Mouse (Mus musculus) ovary, postnatal 36 days (tissue): Measurements from ENCODE around the gene Tmem38b.

Experiments
- DNase-seq: peaks from one replicate; pipeline ENCODE4 v3.0.0; 2022; ENCODE audit warnings: low spot score, mixed read lengths

Tmem38b gene

DNA sequence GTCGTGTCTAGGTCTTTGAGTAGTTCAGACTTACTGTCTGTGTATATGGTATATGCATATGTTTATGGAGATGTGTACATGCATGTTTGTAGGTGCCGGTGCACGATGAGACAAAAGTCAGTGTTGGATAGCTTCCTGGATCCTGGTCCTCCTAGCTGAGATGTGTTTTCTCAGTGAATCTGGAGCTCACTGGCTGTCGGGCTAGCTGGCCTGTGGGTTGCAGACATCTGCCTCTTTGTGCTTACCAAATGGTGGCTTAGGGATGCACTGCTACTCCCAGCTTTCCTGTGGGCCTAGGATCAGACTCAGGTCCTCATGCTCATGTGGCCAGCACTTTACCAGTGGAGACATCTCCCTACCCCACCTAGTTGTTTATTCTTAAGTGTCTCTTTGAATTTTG lies 4.2 kb downstream of the Tmem38b start:
- no peak for DNase-seq

DNA sequence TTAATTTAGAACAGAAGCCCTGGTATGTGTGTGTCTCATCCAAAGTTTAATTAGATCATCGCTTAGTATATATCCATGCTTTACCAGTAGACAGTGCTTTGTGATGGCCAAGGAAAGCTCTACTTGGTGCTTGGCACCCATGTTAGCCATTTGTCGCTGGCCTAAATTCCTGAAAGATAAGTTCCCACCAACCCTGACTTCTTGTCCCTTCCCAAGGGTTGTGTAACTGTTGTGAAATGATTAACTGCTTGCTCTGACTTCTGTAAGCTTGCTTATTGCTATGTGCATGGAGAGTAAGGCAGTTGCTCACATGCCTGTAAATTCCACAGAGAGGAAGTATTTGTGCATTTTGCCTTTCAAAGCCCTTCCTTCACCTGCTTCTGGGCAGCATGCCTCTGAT lies 4.7 kb downstream of the Tmem38b start:
- no peak for DNase-seq

DNA sequence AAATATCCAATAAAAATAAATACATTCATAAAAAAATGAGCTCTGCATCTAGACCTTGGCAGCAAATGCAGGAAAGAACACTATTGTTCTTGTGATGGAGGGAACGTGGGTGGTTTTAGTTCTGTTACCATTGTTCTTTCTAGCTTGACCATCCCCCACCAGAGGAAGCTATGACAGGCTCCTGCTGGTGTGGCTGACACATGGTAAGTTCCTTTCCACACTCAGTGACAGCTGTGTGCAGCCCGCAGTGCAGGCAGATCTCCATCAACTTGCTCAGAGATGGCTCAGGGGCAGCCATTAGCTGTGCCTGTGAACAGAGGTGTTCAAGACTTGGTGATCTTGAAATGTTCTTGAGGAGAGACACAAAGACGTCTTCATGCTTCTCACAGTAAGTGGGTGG lies 6.5 kb downstream of the Tmem38b start:
- DNase-seq = no peak

DNA sequence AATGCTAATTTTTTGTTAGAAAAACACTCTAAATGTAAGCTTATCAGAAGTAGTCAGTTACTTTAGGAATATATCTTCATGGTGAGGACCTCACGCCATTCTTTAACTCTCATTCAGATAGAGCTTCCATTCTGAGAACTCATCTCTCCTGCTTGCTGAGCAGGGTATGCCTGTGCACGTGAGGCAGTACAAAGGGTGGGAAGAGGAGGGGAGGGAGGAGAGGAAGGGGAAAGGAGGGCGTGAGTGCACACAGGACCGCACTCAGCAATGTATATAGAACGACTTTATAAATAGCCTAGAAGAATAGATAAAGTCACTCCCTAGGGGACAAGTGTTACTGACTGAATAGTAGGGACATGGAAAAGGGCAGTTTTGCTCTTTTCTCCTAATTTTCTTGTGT lies 11.1 kb downstream of the Tmem38b start:
- DNase-seq = no peak

DNA sequence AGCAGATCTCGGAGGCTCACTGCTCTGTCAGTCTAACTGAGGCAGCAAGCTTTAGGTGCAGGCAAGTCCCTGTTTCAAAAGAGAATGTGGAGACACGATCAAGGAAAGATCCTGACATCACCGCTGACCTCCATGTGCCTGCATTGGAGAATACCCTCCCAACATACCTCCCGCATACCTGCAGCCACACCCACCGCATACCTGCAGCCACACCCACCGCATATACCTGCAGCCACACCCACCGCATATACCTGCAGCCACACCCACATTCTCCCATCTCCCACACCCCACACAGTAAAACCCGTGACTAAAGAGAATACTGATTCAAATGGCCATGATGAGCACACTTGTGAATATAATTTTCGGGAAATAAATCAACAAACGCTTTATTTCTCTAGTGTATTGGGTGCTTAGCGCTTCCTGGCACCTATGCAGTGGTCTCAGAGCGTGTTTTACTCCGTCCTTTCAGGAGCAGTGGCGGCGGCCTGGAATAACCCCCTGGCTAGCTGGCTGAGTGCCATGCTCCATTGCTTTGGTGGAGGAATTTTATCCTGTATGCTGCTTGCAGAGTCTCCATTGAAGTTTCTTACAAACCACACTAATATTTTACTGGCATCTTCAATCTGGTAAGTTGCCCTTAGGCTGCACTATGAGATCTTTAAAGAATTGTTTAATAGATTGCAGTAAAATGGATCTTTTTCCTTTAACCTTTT lies 14.5 kb downstream of the Tmem38b start:
- no peak for DNase-seq

DNA sequence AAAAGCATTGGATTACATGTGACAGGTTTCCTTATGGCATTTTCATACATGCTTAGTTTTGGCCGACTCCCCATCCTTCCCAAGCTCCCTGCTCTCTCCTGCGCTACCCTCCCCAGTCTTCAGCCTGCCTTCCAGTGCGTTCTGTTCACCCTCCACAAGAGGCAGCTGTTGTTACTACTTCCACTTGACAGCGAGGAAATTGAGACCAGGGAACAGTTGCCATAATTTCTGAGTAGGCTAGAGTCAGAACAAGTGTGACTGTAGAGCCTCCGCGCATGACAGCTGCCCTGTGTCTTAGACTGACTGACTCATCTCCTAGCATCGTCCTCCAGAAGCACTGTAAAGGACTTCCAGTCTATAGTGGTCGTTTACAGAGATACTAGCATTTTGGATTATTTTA lies 17.7 kb downstream of the Tmem38b start:
- DNase-seq = no peak

DNA sequence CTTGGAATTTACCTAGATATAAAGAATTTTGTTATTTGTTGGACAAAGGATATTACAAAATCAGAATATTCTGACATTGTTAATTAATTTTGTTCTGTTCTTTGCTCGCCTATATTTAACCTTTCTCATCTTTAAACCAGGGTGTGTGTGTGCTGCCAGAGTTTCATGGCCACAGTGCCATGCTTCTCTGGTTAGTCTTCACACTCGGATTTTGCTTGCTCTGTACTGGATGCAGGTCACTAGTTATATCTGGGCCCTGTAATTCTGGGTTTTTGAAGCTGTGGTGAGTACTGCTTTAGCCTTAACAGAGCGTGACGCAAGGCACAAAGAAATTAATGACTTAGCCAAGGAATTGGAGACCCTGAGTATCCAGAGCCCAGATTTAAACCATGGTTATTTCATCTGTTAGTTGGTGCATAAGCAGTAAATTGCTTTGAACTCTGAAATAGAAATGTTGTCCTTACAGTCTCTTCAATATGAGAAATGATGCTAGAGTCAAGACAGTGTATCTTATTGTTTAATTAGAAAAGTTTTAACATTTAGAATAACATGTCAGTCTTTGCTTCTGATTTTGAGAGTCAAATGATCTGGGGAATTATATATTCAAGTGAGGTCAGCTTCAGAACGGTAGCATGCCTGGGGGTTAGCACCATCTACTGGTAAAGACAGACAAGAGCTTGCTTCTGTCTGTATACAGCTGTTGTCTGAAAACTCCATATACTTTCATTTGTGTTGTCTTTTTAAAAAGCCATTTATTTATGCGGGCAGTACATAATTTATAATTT lies 19.2 kb downstream of the Tmem38b start:
- no peak for DNase-seq

DNA sequence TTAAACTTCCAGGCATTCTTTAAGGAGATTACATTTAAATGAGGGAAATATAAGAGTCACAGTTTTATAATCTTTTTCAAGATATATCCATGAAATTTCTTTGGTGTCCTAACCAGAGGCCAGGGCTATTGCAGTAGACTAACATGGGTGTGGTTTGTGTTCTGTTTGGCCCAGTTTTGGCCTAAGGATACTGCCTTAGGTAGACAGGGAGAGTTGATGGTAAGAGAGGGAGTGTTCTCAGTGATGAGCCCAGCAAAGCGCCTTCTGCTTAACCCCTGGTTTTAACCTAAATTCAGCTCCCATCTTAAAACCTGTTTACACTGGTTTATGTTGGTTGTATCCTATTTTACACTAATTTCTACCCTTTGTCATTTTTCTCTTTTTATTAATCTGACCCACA lies 19.8 kb downstream of the Tmem38b start:
- no peak for DNase-seq

DNA sequence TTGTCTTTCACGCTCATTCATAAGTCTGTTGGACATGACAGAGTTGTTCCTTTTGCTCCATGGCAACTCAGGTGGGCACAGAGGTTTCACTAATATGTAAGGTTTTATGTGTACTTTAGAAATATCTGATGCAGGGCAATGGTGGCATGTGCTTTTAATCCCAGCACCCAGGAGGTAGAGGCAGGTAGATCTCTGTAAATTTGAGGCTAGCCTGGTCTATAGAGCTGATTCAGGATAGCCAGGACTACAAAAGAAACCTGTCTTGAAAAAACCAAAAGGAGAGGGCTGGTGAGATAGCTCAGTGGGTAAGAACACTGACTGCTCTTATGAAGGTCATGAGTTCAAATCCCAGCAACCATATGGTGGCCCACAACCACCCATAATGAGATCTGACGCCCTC lies 20.5 kb downstream of the Tmem38b start:
- no peak for DNase-seq

DNA sequence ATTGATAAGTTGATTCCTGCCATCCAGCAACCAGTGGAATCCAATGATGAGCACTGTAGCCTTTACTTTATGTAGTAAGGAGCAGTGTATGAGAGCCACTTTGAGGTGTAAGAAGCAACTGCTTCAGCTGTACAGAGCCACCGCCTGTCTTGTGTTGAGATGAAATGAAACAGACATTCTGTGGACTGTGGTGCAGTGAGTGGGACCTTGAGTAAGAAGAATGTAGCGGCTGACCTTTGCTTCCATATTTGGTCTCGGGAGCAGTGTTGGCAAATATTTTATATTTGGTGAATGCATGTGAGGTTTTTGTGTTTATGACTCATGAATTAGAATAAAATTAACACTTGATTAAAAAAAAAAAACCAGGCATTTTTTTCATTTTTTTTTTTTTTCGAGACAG lies 21.7 kb downstream of the Tmem38b start:
- no peak for DNase-seq

DNA sequence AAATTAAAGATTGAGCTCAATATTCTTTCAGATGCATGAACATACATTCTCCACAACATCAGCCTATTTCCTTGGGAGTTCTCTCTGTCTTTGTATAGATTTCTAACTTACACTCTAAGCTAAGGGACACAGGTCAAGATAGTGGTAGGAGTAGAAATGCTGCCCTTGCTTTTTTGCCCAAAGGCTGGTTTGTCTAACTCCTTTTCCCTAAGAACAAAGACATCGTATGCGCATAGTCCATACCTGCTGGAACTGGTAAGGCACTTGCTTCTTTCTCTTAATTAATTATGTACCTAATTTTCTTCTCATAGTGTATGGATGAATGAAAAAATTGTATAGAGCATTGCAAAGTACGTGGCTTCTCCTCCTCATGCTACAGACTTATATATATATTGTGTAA lies 22.5 kb downstream of the Tmem38b start:
- DNase-seq = no peak

DNA sequence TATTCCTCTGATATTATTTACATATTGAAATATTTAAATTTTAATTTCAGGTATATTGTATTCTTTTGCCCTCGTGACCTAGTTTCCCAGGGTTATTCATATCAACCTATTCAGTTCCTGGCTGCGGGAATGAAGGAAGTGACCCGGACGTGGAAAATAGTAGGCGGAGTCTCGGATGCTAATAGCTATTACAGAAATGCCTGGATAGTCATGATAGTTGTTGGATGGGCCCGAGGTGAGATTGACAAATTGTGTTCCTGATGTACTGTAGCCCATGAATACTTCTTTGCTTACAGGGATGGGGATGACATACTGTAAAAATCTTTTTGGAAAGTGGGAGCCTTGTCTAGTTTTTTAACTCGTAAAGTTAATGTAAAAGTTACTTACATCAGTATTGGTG lies 23.0 kb downstream of the Tmem38b start:
- no peak for DNase-seq

DNA sequence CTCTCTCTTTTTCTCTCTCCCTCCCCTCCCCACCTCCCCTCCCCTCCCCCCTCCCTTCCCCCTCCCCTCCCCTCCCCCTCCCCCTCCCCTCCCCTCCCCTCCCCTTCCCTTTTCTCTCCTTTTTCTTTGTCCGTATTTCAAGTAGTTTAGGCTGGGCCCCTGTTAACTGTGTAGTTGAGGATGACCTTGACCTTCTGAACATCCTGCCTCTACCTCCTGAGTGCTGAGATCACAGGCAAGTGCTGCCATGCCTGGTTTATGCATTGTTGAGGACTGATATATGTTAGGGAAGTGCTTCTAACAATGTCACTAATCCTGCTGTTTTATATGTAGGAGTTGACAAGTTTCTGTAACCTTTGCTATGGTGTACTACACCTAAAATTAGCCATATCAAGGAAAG lies 24.0 kb downstream of the Tmem38b start:
- DNase-seq = no peak

DNA sequence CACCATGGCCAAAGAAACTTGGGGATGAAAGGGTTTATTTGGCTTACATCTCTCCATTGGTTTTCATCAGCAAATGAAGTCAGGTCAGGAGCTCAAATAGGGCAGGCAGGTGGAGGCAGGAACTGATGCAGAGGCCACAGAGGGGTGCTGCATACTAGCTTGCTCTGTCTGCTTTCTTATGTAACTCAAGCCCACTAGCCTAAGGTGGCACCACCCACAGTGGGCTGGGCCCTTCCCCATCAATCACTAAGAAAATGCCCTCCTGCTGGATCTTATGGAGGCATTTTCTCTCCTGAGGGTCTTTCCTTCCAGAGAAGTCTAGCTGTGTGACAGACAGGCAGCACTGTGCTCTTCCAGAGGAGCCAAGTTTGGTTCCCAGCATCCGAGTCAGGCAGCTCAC lies 27.5 kb downstream of the Tmem38b start:
- no peak for DNase-seq

DNA sequence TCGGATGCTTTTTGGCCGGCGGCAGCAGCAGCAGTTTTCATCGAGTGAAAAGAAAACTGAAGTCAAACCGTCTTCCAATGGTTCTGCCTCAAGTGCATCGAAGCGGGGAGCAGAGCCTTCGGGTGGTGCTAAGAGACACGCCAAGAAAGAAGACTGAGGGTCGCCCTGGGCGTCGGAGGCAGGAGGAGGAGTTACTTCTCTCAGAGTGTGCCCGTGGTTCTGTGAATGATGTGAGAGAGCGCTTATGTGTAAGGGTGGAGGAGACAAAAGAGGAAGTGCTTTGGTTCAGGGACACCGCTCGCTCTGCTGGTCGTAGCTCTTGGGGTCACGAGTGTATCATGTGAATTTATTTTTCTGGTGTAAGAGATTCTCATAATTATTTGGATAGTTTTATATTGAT lies 34.1 kb downstream of the Tmem38b start:
- no peak for DNase-seq

DNA sequence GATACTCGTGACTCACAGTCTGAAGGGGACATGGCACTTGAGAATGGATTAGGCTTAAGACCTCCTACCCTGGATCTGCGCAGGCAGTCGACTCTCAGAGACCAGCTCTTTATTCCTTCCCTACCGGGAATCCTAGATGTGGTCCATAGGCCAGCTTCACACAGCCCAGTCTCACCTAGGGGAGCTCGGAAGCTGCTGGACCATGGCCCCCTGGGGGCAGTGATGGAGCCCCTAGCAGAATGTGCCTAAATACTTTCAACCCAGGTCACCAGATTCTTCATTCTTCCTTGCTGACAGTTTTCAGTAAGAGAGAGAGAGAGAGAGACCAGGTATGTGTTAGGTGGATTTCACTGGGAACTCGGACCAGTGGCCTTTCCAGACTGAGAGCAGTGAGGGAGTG lies 36.3 kb downstream of the Tmem38b start:
- no peak for DNase-seq

DNA sequence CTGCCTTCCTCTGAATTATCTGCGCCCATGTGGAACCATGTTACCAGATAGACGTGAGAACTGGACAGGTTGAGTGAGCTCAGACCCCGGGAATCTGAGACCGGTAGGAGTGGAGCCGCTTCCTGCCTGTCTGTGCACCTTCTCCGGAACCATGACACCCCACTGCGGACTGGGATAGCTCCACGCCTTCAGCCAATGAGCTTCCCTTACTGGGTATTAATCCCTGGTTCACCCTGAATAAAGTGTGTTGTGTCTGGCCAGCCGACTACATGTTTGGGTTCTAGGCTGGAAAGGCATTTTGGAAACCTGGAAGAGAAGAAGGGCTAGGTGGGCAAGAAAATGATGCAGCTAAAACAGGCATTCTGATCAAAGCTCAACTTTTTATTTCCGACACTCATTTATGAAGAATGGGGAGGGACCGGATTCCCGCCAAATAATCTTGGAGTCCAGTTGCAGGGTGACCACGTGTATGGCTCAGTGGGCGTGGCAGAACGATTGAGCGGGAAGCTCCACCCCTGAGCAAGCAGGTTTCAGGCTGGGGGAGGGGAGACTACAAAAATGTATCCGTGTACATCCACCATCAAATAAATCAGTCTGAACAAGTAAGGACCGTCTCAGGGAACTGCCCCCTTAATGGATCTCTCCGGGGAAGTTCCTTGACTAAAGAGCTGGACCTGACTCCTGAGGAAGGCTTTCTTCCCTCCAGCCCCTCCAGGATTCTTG lies 38.4 kb downstream of the Tmem38b start:
- no peak for DNase-seq

DNA sequence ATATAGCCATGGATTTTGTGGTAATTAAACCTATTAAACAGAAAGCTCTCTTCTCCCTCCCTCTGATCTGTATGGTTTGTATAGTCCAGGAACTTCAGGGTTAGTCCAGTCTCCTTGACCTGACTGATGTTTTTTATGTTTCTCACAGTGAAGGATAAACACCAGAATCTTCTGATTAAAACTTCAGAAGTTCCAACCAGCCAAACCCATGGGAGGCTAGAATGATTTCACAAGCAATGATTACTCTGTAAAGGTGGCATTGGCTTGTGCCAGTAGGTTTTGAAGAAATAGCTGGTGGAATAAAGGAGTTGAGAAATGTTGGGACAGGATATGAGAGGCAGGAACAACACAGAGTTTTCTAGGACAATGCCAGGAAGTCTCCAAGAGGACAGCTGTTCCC lies 40.6 kb downstream of the Tmem38b start:
- DNase-seq = no peak

DNA sequence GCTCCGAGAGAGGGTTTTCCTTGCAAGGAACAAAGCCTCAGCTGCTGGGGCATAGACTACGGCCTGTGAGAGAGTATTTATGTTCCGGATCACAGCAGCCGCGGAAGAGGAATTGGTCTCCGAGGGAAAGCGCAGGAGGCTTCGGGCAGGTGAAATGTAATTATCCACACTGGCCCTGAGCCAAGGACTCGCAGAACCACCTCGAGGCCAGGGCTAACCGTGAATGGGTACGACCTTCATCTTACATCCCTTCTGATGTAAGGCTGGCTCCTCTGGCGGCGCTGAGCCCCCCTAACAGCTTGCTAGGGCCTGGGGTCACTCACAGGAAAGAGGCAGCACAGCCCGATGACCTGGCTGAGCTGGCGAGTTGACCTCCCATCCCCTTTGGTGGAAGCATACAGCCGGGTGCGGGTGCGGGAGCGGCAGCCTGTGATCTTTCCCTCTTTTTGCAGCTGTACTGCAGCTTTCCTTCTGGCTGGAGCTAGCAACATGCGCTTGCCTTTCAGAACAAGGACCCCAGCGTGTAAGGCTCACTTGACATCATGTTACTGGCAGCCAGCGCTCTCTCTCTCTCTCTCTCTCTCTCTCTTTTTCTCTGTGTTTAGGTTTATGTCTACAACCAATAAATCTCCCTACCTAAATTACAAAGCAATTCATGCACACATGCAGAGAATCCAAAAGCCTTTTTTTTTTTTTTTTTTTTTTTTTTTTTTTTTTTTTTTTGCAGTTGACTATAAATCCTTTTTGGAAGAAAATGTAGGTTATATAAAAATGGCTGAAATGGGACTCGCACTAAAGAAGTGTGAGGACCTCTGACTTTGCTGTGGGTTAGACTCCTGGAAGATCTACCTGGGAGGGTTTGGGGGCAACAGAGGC lies 52.9 kb downstream of the Tmem38b start:
- DNase-seq = no peak

DNA sequence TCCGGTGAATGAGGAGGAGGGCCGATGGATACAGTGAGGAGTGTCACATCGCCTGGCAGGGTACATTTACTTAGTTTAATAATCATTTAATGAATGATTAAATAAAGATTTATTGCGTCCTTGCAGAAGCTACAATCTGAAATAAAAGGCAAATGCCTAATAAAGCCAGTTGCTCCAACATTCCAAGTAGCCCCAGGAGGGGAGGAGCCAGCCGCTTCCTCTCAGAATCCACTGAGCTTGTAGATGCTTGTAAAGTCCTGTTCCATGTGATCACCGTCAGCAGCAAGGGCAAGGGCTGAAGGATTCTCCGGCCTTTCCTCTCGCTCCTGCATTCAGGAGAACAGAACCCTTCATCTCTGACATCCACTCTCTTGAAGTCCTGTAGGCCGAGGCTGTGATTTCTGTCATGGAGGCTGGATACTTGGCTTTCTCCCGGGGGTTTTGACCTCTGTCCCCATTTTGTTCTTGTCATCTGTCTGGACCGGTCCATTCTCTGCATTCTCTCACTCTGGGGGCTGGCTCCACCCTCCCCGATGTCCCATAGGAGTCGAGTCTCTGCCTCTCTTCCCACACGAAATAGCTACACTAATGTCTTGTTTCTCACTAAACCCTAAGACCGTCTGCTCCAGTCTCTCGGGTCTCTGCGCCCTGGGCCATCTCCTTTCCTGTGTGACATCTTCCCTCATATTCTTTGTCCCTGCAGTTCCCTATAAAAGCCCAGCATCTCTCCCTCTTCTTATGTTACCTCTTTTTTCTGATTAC lies 57.3 kb downstream of the Tmem38b start:
- no peak for DNase-seq
